Mouse (Mus musculus): Measurements from ENCODE around the gene Atrx.

DNA sequence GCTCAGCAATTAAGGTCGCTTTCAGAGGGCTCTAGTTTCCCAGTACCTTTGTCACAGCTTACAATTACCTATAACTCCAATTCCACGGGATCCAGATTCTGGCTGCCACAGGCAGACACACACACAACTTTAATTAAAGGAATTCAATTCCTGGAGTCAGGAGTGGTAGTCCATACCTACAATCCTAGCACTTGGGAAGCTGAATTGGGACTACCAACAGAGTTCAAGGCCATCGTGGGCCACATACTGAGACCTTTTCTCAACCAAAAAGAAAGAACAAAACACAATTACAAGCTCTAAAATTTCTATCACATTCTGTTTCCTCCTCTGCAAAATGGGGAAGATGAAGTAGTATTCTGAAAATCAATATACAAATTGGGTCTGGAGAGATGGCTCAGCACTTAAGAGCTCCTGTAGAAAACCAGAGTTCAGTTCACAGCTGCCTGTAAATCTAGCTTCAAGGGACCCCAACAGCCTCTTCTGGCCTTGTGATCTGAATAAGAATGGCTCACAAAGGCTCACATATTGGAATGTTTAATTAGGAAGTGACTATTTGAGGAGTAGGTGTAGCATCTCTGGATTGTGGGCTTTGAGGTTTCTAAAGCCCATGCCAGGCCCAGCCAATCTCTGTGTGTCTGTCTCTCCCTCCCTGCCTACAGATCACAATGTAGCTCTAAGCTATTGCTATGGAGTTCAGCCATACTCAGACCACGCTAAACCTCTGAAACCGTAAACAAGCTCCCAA lies 4.7 kb downstream of the Atrx start:
- no peak for TF ChIP-seq CTCF (IDR thresholded peaks at IDR 0.05; ENCODE audit: low read depth, low read length)
- no peak for TF ChIP-seq POLR2A (IDR thresholded peaks at IDR 0.05; ENCODE audit: borderline replicate concordance, low read depth, low read length)
